Mouse (Mus musculus) stomach, postnatal 0 days (tissue): ENCODE measurements around the gene Lrrc8c. TPM values are rescaled to one million over a fixed set of nuclear protein-coding genes. Genes with fewer than 3 reads are reported as not detected.

Experiments used
- ATAC-seq: fragments of 200-750 bp; cut with Nextera tagmentation; 2 replicates; pipeline ENCODE4 v1.8.0; 2017; ENCODE audit not compliant: low FRiP score, low TSS enrichment
- DNase-seq: peaks from one replicate; pipeline ENCODE4 v3.0.0-alpha.2; 2016; ENCODE audit warnings: low spot score
- H3K27ac ChIP-seq: fragments of 300-500 bp; sonication (generic); replicated peaks from 2 replicates; pipeline ENCODE4 v1.5.1; 2014; ENCODE audit warnings: mild to moderate bottlenecking, control low read depth
- H3K27me3 ChIP-seq: fragments of 300-500 bp; sonication (generic); 2 replicates; pipeline ENCODE4 v1.6.1; 2014; ENCODE audit warnings: low read length; ENCODE audit not compliant: control insufficient read depth, insufficient read depth
- H3K36me3 ChIP-seq: fragments of 300-500 bp; sonication (generic); 2 replicates; pipeline ENCODE4 v1.6.1; 2014; ENCODE audit warnings: low read length, mixed read lengths; ENCODE audit not compliant: control insufficient read depth, insufficient read depth
- H3K4me1 ChIP-seq: fragments of 300-500 bp; sonication (generic); replicated peaks from 2 replicates; pipeline ENCODE4 v1.6.1; 2014; ENCODE audit warnings: antibody characterized with exemption; ENCODE audit not compliant: control insufficient read depth, insufficient read depth
- H3K4me2 ChIP-seq: fragments of 300-500 bp; sonication (generic); replicated peaks from 2 replicates; pipeline ENCODE4 v1.6.1; 2014; ENCODE audit warnings: low read depth, mild to moderate bottlenecking, control low read depth, moderate library complexity
- H3K4me3 ChIP-seq: fragments of 300-500 bp; sonication (generic); 2 replicates; pipeline ENCODE4 v1.5.1; 2014; ENCODE audit warnings: low read depth, low read length, control low read depth
- H3K9ac ChIP-seq: fragments of 300-500 bp; sonication (generic); 2 replicates; pipeline ENCODE4 v1.6.1; 2014; ENCODE audit warnings: mild to moderate bottlenecking, low read length, control low read depth, mixed read lengths
- H3K9me3 ChIP-seq: fragments of 300-500 bp; sonication (generic); 2 replicates; pipeline ENCODE4 v1.6.1; 2016; ENCODE audit warnings: low read length; ENCODE audit not compliant: control insufficient read depth
- CTCF ChIP-seq: IDR thresholded peaks from 2 replicates; pipeline ENCODE4 v1.5.1; 2016; ENCODE audit warnings: antibody characterized with exemption, low read depth, mild to moderate bottlenecking, moderate library complexity
- EP300 ChIP-seq: optimal IDR thresholded peaks from 2 replicates; pipeline ENCODE3; 2016; ENCODE audit warnings: antibody characterized with exemption
- WGBS: fragments of 180-500 bp; shearing (Covaris S2); extraction: QIAGEN DNeasy Blood & Tissue Kit; methylation state at CpG from one replicate; pipeline ENCODE4 v1.1.7; 2014; 5-methylcytosine and 5-hydroxymethylcytosine counted together
- polyA plus RNA-seq: library from polyadenylated mRNA; unstranded; fragments of >200 nt; fragmentation: Nextera tagmentation; extraction: Ambion mirVana; gene quantifications from 2 replicates; pipeline ENCODE4 v1.2.1, GENCODE M21; 2015

Gene Lrrc8c
- polyA plus RNA-seq, 1 experiment from 2014 or later = 7.3 TPM

GRCm38 (mm10) chr5:105483632-105484031 lies 35.6 kb upstream of the Lrrc8c start:
- no peak overlapping the region for H3K4me3 ChIP-seq
- 0 out of 2 replicates have a peak overlapping the region, but pooled peaks have one; percentile 18 for H3K27ac ChIP-seq
- H3K36me3 ChIP-seq = peaks cover 7% of the 10 kb centered on the region
- no peak overlapping the region for H3K4me2 ChIP-seq
- no peak for TF ChIP-seq CTCF
- no peak for TF ChIP-seq EP300
- ATAC-seq (no peak), DNase-seq (no peak)
- no peaks in the 10 kb centered on the region for H3K4me1 ChIP-seq
- no peak overlapping the region for H3K9ac ChIP-seq
- no peaks in the 10 kb centered on the region for H3K27me3 ChIP-seq
- 57% methylated on average over 2 of the region's 2 CpGs for WGBS
- no peaks in the 10 kb centered on the region for H3K9me3 ChIP-seq

GRCm38 (mm10) chr5:105484247-105484646 lies 34.9 kb upstream of the Lrrc8c start:
- Histone ChIP-seq H3K27me3 (no peaks in the 10 kb centered on the region), H3K4me2 (no peak overlapping the region), H3K9me3 (no peaks in the 10 kb centered on the region), H3K27ac (no peak overlapping the region), H3K4me1 (no peaks in the 10 kb centered on the region), H3K36me3 (peaks cover 7% of the 10 kb centered on the region), H3K9ac (no peak overlapping the region), H3K4me3 (no peak overlapping the region)
- 69% methylated on average over 6 of the region's 6 CpGs for WGBS
- TF ChIP-seq CTCF (no peak), EP300 (no peak)
- ATAC-seq (peak; percentile 29; the same call in 1 of the 2 replicates), DNase-seq (no peak)

GRCm38 (mm10) chr5:105484891-105485290 lies 34.3 kb upstream of the Lrrc8c start:
- Histone ChIP-seq H3K4me3 (no peak overlapping the region), H3K4me2 (no peak overlapping the region), H3K9ac (no peak overlapping the region), H3K27me3 (no peaks in the 10 kb centered on the region), H3K36me3 (peaks cover 7% of the 10 kb centered on the region), H3K9me3 (no peaks in the 10 kb centered on the region), H3K27ac (no peak overlapping the region), H3K4me1 (no peaks in the 10 kb centered on the region)
- 94% methylated on average over 14 of the region's 14 CpGs for WGBS
- DNase-seq (no peak), ATAC-seq (no peak)
- TF ChIP-seq CTCF (no peak), EP300 (no peak)

- no peaks in the 10 kb centered on the region for H3K9me3 ChIP-seq
Measured at GRCm38 (mm10) chr5:105490211-105490610, 29.0 kb upstream of the Lrrc8c start.

GRCm38 (mm10) chr5:105491389-105491788 lies 27.8 kb upstream of the Lrrc8c start:
- no peak for ATAC-seq
- Histone ChIP-seq H3K4me2 (no peak overlapping the region), H3K9me3 (no peaks in the 10 kb centered on the region), H3K4me3 (no peak overlapping the region), H3K4me1 (no peaks in the 10 kb centered on the region), H3K36me3 (no peaks in the 10 kb centered on the region), H3K9ac (no peak overlapping the region), H3K27me3 (no peaks in the 10 kb centered on the region), H3K27ac (no peak overlapping the region)
- TF ChIP-seq CTCF = peak; percentile 70
- no peak for TF ChIP-seq EP300
- 57% methylated on average over 4 of the region's 4 CpGs for WGBS
- DNase-seq = no peak

More at GRCm38 (mm10) chr5:105490211-105490610, 29.0 kb upstream of the Lrrc8c start:
- no peak for DNase-seq
- Histone ChIP-seq H3K4me2 (no peak overlapping the region), H3K36me3 (no peaks in the 10 kb centered on the region), H3K27me3 (no peaks in the 10 kb centered on the region), H3K4me3 (no peak overlapping the region), H3K4me1 (no peaks in the 10 kb centered on the region), H3K27ac (no peak overlapping the region), H3K9ac (no peak overlapping the region)
- no peak for ATAC-seq
- 84% methylated on average over 5 of the region's 5 CpGs for WGBS
- no peak for TF ChIP-seq EP300
- no peak for TF ChIP-seq CTCF

- peak; percentile 67; the same call in 1 of the 2 replicates for ATAC-seq
- WGBS = 42% methylated on average over 10 of the region's 10 CpGs
- Histone ChIP-seq H3K9ac (no peak overlapping the region), H3K4me3 (no peak overlapping the region), H3K36me3 (no peaks in the 10 kb centered on the region), H3K4me2 (no peak overlapping the region), H3K4me1 (no peaks in the 10 kb centered on the region), H3K27ac (no peak overlapping the region), H3K27me3 (no peaks in the 10 kb centered on the region), H3K9me3 (no peaks in the 10 kb centered on the region)
- DNase-seq = peak; percentile 43
- TF ChIP-seq CTCF (peak; percentile 74), EP300 (no peak)
Measured at GRCm38 (mm10) chr5:105492367-105493246, 26.6 kb upstream of the Lrrc8c start.
